Mouse (Mus musculus) regulatory T cell (primary cell): ENCODE results near the gene Cebpzos.

Source experiments
- in situ Hi-C: fragments of 300-600 bp; cut with MboI, MseI; formaldehyde crosslinking; loops from one replicate; pipeline ENCODE4 v1.15.1; 2025; ENCODE audit warnings: high pct_unique_total_duplicates

Cebpzos gene

GRCm38 (mm10) chr17:78937229-78937853 is 21.0 kb downstream of the Cebpzos start:
- in situ Hi-C loops = no loop called here

GRCm38 (mm10) chr17:78938927-78939326 is 22.6 kb downstream of the Cebpzos start:
- in situ Hi-C loops = no loop called here

GRCm38 (mm10) chr17:78942579-78942978 is 26.3 kb downstream of the Cebpzos start:
- in situ Hi-C loops = no loop called here

GRCm38 (mm10) chr17:78951225-78951624 is 34.9 kb downstream of the Cebpzos start:
- in situ Hi-C loops = no loop called here

- in situ Hi-C loops = no loop called here
Observed at GRCm38 (mm10) chr17:78952070-78952469, 35.8 kb downstream of the Cebpzos start.

- in situ Hi-C loops = no loop called here
Observed at GRCm38 (mm10) chr17:78953240-78953639, 36.9 kb downstream of the Cebpzos start.

GRCm38 (mm10) chr17:78959473-78959872 is 43.2 kb downstream of the Cebpzos start:
- in situ Hi-C loops = no loop called here

GRCm38 (mm10) chr17:78964387-78964786 is 48.1 kb downstream of the Cebpzos start:
- in situ Hi-C loops = no loop called here

GRCm38 (mm10) chr17:78966092-78966883 is 50.0 kb downstream of the Cebpzos start:
- in situ Hi-C loops = no loop called here

- in situ Hi-C loops = no loop called here
Observed at GRCm38 (mm10) chr17:78968500-78968899, 52.2 kb downstream of the Cebpzos start.
